Mouse (Mus musculus): ENCODE data around the gene Serpine1.

DNA sequence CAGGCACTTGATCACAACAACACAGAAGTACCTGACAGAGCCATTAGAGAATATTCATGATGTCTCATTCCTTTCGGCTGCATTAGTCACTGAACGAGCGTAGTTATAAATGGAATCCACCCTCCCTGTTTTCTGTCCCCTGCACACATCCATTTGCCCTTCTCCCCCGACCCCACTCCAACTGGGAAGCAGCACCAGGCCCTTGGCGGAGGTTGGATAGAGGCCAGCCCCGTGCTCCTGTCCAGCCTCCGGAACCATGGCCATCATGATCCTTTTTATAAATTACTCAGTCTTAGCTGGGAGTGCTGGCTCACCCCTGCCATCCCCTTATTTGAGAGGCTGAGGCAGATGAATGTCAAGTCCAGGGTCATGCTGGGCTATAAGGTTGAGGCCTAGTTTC lies 17.8 kb downstream of the Serpine1 start:
- no peak for TF ChIP-seq CTCF (IDR thresholded peaks at IDR 0.05 in 2 of 3, conservative IDR thresholded peaks at IDR 0.05 in 1 of 3; ENCODE audit: control insufficient read depth in 1 of 3, insufficient read depth in 1 of 3, low read depth in 2 of 3, low read length in 3 of 3, poor library complexity in 1 of 3, severe bottlenecking in 1 of 3)
- no peak for TF ChIP-seq MYB (IDR thresholded peaks at IDR 0.05; ENCODE audit: low read depth, low read length)
- no peak for TF ChIP-seq ZMIZ1 (IDR thresholded peaks at IDR 0.05; ENCODE audit: low read depth, low read length)
- TF ChIP-seq ZC3H11A (IDR thresholded peaks at IDR 0.05; ENCODE audit: low read depth, low read length): no peak
- no peak for TF ChIP-seq JUND (IDR thresholded peaks at IDR 0.05; ENCODE audit: low read depth, low read length)
- TF ChIP-seq POLR2AphosphoS2 (IDR thresholded peaks at IDR 0.05; ENCODE audit: low read length): no peak
- no peak for TF ChIP-seq POLR2A (IDR thresholded peaks at IDR 0.05; ENCODE audit: control insufficient read depth in 1 of 2, insufficient read depth in 1 of 2, low read depth in 1 of 2, low read length in 2 of 2, poor library complexity in 1 of 2)
- TF ChIP-seq RCOR1 (IDR thresholded peaks at IDR 0.05; ENCODE audit: low read depth, low read length): no peak
- TF ChIP-seq POLR2AphosphoS5 (IDR thresholded peaks at IDR 0.05; ENCODE audit: borderline replicate concordance, low read depth, low read length): no peak
- TF ChIP-seq MXI1 (IDR thresholded peaks at IDR 0.05; ENCODE audit: low read depth, low read length): no peak
- TF ChIP-seq HCFC1 (IDR thresholded peaks at IDR 0.05; ENCODE audit: low read depth, low read length): no peak
- no peak for TF ChIP-seq MYC (IDR thresholded peaks at IDR 0.05; ENCODE audit: low read depth, low read length)
- no peak for TF ChIP-seq TAL1 (IDR thresholded peaks at IDR 0.05; ENCODE audit: low read length)

Data from MEL (cell line).